Mouse (Mus musculus): Measurements from ENCODE around the gene Gm3696.
"Not testable (repeated sequence)": the region's sequence is repeated elsewhere in the genome, so short reads cannot be mapped to it uniquely, and the experiment has no call there.

Gene Gm3696

DNA sequence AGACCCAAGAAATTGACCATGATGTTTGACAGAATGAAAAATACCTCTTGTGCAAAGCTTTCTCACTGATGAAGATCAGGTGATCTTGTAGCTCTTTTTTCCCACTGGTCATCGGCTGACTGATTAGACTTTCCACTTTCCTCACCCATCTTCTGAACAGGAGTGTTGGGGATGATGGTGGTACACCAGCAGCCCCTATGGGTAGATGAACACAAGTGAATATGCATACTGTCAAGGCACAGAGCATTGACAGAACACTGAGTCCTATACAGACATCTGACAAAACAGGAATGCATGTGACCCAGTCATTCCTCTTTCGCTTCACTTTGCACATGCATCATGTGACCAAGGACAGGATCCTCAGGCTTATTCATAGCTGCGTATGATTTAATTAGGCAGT, at the start of gene Gm3696:
Gene Gm3696 (minus strand): TSS at position 101 of the 400 bp plus-strand sequence.
- DNase-seq (ENCODE audit: inconsistent age in 2 of 2, low spot score in 1 of 2), result not testable (repeated sequence)

DNA sequence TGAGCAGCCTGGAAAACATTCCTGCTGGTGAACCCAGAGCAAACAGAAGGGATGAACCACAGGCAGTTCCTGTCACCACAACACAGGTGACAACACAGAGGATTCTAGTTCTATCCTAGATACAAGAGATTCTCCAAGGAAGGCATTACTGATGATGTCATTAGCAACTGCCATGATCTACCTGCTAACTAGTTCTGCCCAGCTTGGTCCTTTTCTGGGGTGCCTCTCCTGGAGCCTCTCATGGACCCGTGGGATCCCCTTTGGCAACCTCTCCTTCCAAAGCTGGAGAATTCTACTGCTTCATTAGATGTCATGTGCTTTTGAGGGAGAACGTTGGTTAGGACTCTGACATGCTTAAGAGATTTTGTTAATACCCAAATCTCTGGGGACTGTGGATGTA, 24.9 kb upstream of the Gm3696 start, which contains the start of gene Gm6676:
Gene Gm6676 (minus strand): TSS at position 101 of the 400 bp plus-strand sequence.
- DNase-seq (ENCODE audit: inconsistent age in 2 of 2, low spot score in 1 of 2), result not testable (repeated sequence)

DNA sequence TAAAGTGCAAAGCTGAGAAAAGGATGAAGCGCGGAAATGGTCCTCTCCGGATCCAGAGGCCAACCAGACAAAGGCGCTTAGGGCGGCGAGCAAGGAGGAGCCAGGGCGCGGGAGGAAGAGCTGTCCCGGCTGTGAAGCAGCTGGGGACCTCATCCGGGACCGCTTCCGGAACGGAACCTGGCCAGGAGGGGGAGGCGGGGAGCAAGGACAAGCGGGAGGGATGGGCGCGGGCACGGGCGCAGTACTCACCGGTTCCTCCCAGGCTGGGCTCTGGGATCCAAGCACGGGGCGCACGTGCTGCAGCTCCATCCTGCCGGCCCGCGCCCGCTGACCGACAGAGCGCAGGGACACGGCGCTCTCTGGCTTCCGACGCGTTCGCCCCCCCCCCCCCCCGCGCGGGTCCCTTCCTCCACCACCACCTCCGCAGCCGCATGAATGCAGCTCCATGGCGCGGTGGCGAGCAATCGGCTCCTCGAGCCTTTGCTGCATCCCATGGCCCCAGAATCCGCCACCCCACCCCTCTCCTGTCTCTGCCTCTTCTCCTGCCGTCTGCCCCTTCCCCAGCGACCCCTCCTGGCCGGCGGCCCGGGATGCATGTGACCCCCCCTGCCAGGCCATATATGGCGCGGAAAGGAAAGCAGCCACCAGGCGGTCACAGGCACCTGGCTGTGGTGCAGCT, 4.8 kb upstream of the Gm3696 start:
- peak; percentile 2 to 25 for DNase-seq (ENCODE audit: inconsistent age in 2 of 2, low spot score in 1 of 2)

DNA sequence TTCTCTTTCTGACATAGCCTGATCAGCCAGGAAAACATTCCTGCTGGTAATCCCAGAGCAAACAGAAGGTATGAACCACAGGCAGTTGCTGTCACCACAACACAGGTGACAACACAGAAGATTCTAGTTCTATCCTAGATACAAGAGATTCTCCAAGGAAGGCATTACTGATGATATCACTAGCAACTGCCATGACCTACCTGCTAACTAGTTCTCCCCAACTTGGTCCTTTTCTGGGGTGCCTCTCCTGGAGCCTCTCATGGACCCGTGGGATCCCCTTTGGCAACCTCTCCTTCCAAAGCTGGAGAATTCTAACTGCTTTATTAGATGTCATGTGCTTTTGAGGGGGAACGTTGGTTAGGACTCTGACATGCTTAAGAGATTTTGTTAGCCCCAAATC, 55.6 kb downstream of the Gm3696 start, which contains the start of gene Gm3685:
Gene Gm3685 (minus strand): TSS at position 101 of the 400 bp plus-strand sequence.
- DNase-seq (ENCODE audit: inconsistent age in 2 of 2, low spot score in 1 of 2), result not testable (repeated sequence)

All from adrenal gland, adult (tissue).